Mouse (Mus musculus) liver, adult 2 months (tissue): ENCODE measurements at regions not wholly inside any gene's neighbourhood (a gene's known extent, or its start where the extent isn't known, plus 50 kb on each side); places are given as distances from the start of the nearest gene placed in this dataset.

Experiments used
- CTCF ChIP-seq: fragments of 200-500 bp; IDR thresholded peaks from 2 replicates; pipeline ENCODE4 v1.5.1; 2011; ENCODE audit warnings: low read depth, low read length, control low read depth
- POLR2A ChIP-seq: fragments of 200-500 bp; IDR thresholded peaks from 2 replicates; pipeline ENCODE4 v1.6.1; 2011; ENCODE audit warnings: low read length, control low read depth; ENCODE audit not compliant: insufficient read depth; ENCODE audit errors: extremely low read depth

DNA sequence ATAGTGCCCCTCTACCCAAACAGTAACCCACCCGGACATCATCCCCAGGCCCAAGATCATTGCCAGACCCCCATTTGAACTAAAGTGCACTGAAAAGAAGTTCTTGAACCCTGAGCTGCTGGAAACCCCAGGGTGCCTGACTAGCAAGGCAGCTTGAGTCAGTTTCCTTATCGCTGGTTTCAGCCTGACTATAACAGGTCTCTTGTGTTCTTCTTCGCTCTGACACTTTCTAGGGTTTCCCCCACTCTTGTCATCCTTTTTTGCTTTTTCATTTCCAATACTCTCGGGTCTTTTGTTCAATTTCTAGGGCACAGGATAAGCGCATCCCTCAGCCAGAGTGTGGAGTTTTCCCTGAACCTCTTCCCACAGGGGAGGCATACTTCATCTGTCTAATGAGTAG is 95.8 kb upstream of the Egln3 start:
- TF ChIP-seq POLR2A: no peak
- no peak for TF ChIP-seq CTCF
